Mouse (Mus musculus): ENCODE measurements around the gene Ms4a2.

Gene Ms4a2

GRCm38 (mm10) chr19:11574965-11575364, 48.6 kb downstream of the Ms4a2 start:
- DNase-seq = no peak

Data from right cerebral cortex, postnatal 4 days (tissue).